Mouse (Mus musculus): ENCODE data around the gene Nutf2-ps1. TPM values are rescaled to one million over a fixed set of nuclear protein-coding genes. Genes with fewer than 3 reads are reported as not detected.
A peak's percentile ranks its signal among the peaks of the same experiment; 100 is the strongest.
"Not testable (repeated sequence)": the region's sequence is repeated elsewhere in the genome, so short reads cannot be mapped to it uniquely, and the experiment has no call there.

Nutf2-ps1 gene
- total and polyA plus RNA-seq, 3 experiments = 50.8 to 509 (median 220) TPM

DNA sequence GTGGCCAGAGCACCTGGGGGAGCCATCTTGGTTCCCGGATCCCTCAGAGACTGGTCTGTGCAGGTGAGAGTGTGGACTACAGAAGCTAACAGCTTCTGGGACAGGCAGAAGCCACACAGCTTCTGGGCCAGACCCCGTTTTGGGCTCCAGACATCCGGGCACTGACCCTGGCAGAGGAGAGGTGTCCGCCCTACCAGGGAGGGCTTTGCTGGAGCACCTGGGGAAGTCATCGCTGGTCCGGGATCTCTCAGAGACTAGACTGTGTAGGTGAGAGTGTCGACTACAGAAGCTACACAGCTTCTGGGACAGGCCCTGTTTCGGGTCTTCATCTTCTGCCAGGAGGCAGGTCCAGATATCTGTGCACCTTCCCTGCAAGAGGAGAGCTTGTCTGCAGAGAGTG, 8.6 kb downstream of the Nutf2-ps1 start:
- Histone ChIP-seq H3K9me3 (replicated peaks; ENCODE audit: low read length) (peaks cover 16% of the 10 kb centered on the region), H3K4me1 (ENCODE audit: control insufficient read depth in 1 of 2, insufficient read depth in 2 of 2) (peaks cover 4 to 11% of the 10 kb centered on the region in 2 experiments)
- in situ Hi-C loops (cut with MboI; ENCODE audit: low pct_ligation_motif_present, low pct_unique_long_range_greater_than_20kb, low sequenced_read_pairs) = loop anchor here (10.0 to 25.0 kb wide), 2 partner anchors 185 to 318 kb away; partner anchors contain the start of gene Smndc1
- H3K9ac ChIP-seq (ENCODE audit: insufficient read depth, low read depth); H3K27ac ChIP-seq (ENCODE audit: insufficient read depth, low read depth); H3K36me3 ChIP-seq (replicated peaks in 1 of 2; ENCODE audit: control insufficient read depth in 1 of 2, insufficient read depth in 1 of 2, low read length in 1 of 2); H3K4me2 ChIP-seq (ENCODE audit: insufficient read depth, low read depth, poor library complexity, severe bottlenecking); H3K27me3 ChIP-seq (replicated peaks); H3K4me3 ChIP-seq (replicated peaks in 1 of 3; ENCODE audit: low read depth in 2 of 3, low read length in 2 of 3, poor library complexity in 1 of 3); H3K79me2 ChIP-seq (replicated peaks; ENCODE audit: control insufficient read depth, extremely low read depth, insufficient read depth, poor library complexity, severe bottlenecking); dilution Hi-C loops (cut with MboI; ENCODE audit: extremely low pct_ligation_motif_present, extremely low pct_unique_long_range_greater_than_20kb, low sequenced_read_pairs); DNase-seq (ENCODE audit: extremely low read depth): not testable (repeated sequence)

DNA sequence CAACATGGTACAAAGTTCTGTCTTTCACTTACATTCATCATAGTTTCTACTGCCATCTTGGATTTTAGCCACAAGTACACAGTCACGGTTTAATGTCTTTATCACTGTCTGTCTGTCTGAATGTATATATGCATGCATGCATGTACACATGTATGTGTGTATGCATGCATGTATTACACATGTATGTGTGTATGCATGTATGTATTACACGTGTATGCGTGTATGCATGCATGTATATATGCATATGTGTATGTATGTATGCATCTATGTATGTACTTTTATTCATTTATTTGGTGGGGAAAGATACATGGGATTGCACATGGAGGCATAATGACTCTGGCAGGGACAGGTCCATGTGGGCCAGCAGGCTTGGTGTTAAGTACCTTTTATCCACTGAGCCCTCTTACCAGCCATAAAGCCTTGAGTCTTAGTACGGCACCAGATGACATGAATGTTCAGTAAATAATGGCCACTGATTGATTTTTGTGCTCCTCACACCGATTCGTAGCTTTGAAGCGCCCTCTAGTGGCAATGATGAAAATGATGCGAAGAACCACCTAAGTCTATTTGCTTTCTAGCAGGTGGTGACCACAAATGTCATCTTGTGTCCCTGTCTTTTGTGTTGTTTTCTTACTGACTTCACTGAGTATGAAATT, 10.1 kb downstream of the Nutf2-ps1 start:
- Histone ChIP-seq H3K27ac (ENCODE audit: insufficient read depth, low read depth) (no peak overlapping the region), H3K79me2 (replicated peaks; ENCODE audit: control insufficient read depth, extremely low read depth, insufficient read depth, poor library complexity, severe bottlenecking) (no peaks in the 10 kb centered on the region), H3K27me3 (replicated peaks) (no peaks in the 10 kb centered on the region), H3K4me3 (replicated peaks in 1 of 3; ENCODE audit: low read depth in 2 of 3, low read length in 2 of 3, poor library complexity in 1 of 3) (peak overlapping the region in 1 of 3 experiments; percentile 23), H3K9me3 (replicated peaks; ENCODE audit: low read length) (peaks cover under 1% of the 10 kb centered on the region), H3K4me2 (ENCODE audit: insufficient read depth, low read depth, poor library complexity, severe bottlenecking) (0 out of 2 replicates have a peak overlapping the region, but pooled peaks have one; percentile 45), H3K36me3 (replicated peaks in 1 of 2; ENCODE audit: control insufficient read depth in 1 of 2, insufficient read depth in 1 of 2, low read length in 1 of 2) (no peaks in the 10 kb centered on the region), H3K9ac (ENCODE audit: insufficient read depth, low read depth) (no peak overlapping the region), H3K4me1 (ENCODE audit: control insufficient read depth in 1 of 2, insufficient read depth in 2 of 2) (peaks cover 4 to 11% of the 10 kb centered on the region in 2 experiments)
- in situ Hi-C loops (cut with MboI; ENCODE audit: low pct_ligation_motif_present, low pct_unique_long_range_greater_than_20kb, low sequenced_read_pairs) = loop anchor here (25.0 kb wide), 1 partner anchor 316 kb away; no protein-coding TSS in a partner anchor
- dilution Hi-C loops (cut with MboI; ENCODE audit: extremely low pct_ligation_motif_present, extremely low pct_unique_long_range_greater_than_20kb, low sequenced_read_pairs) = no loop called here
- peak; percentile 99 for TF ChIP-seq SMC3 (IDR thresholded peaks at IDR 0.05; ENCODE audit: low read depth, low read length)
- no peak for TF ChIP-seq EP300 (IDR thresholded peaks at IDR 0.05; ENCODE audit: low read length)
- TF ChIP-seq JUN (IDR thresholded peaks at IDR 0.05; ENCODE audit: insufficient read depth, low read depth, low read length) = no peak
- TF ChIP-seq USF1 (IDR thresholded peaks at IDR 0.05; ENCODE audit: low read depth, low read length) = no peak
- TF ChIP-seq MAX (IDR thresholded peaks at IDR 0.05; ENCODE audit: low read length) = 0 out of 2 replicates have a peak, but pooled peaks have one; percentile 51
- TF ChIP-seq UBTF (IDR thresholded peaks at IDR 0.05; ENCODE audit: low read depth, low read length) = no peak
- 0 out of 2 replicates have a peak, but pooled peaks have one; percentile 37 for TF ChIP-seq JUND (conservative IDR thresholded peaks at IDR 0.05; ENCODE audit: low read depth, low read length)
- TF ChIP-seq CTCF (conservative IDR thresholded peaks at IDR 0.05 in 1 of 2, IDR thresholded peaks at IDR 0.05 in 1 of 2; ENCODE audit: low read depth in 2 of 2, low read length in 2 of 2) = peak; percentile 75 to 93
- no peak for TF ChIP-seq TCF12 (IDR thresholded peaks at IDR 0.05; ENCODE audit: low read depth, low read length)
- TF ChIP-seq MAZ (IDR thresholded peaks at IDR 0.05; ENCODE audit: low read depth, low read length) = 0 out of 2 replicates have a peak, but pooled peaks have one; percentile 35
- TF ChIP-seq ZC3H11A (IDR thresholded peaks at IDR 0.05; ENCODE audit: low read depth, low read length) = peak; percentile 98
- TF ChIP-seq ZKSCAN1 (IDR thresholded peaks at IDR 0.05; ENCODE audit: borderline replicate concordance, low read depth, low read length) = no peak
- peak; percentile 100 for TF ChIP-seq RAD21 (IDR thresholded peaks at IDR 0.05; ENCODE audit: low read depth, low read length)
- TF ChIP-seq HCFC1 (IDR thresholded peaks at IDR 0.05; ENCODE audit: low read depth, low read length) = no peak
- TF ChIP-seq MYC (IDR thresholded peaks at IDR 0.05; ENCODE audit: low read depth, low read length) = 0 out of 2 replicates have a peak, but pooled peaks have one; percentile 44
- TF ChIP-seq ZNF384 (IDR thresholded peaks at IDR 0.05; ENCODE audit: low read depth, low read length) = peak; percentile 83
- TF ChIP-seq E2F4 (IDR thresholded peaks at IDR 0.05; ENCODE audit: insufficient replicate concordance, low read depth, low read length) = no peak
- TF ChIP-seq CHD1 (IDR thresholded peaks at IDR 0.05; ENCODE audit: low read depth, low read length) = no peak
- TF ChIP-seq NELFE (IDR thresholded peaks at IDR 0.05; ENCODE audit: low read depth, low read length) = peak; percentile 13; the same call in 1 of the 2 replicates
- TF ChIP-seq SIN3A (IDR thresholded peaks at IDR 0.05; ENCODE audit: low read length) = peak; percentile 37; the same call in 1 of the 2 replicates
- no peak for TF ChIP-seq ZMIZ1 (IDR thresholded peaks at IDR 0.05; ENCODE audit: low read depth, low read length)
- peak; percentile 88 for DNase-seq (ENCODE audit: extremely low read depth)
